Mouse (Mus musculus) megakaryocyte progenitor cell, adult 5-6 weeks (primary cell): ENCODE results near the gene Supt3. TPM values are rescaled to one million over a fixed set of nuclear protein-coding genes. Genes with fewer than 3 reads are reported as not detected.
A peak's percentile ranks its signal among the peaks of the same experiment; 100 is the strongest.

ENCODE experiments used
- ATAC-seq: replicated peaks from 2 replicates; pipeline ENCODE4 v1.8.0; 2016; ENCODE audit warnings: mild to moderate bottlenecking, moderate TSS enrichment, inconsistent platforms; ENCODE audit not compliant: poor library complexity
- total RNA-seq, 2 experiments: library from RNA; stranded (forward) in 1 of 2; stranded (reverse) in 1 of 2; fragments of 157-497, 149-512 nt in 1 of 2; fragments of 200-1000 nt in 1 of 2; gene quantifications; 2 replicates each; pipeline versions ENCODE4 v1.2.3 to v1.2.4; 2015 to 2017

The Supt3 gene
- total RNA-seq, 2 experiments from 2014 or later, result 16.2 to 37.9 TPM

DNA sequence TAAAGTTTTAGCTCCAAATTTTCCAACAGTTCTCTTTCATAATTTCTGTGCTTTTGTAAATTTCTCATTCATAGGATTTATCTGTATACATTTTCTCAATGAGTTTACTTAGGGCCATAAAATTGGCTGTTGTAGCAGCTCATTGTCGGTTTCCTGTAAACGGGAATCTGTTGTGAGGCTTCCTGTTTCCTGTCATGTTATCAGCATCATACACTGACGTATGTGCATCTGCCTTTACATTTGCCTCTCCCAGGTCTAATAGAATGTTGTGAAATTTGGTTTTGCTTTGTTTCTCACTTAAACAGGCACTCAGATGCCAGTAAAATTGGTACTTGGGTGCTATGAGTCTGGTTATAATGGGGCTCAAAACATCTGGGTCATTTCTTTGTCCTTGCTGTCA is 338.4 kb downstream of the Supt3 start:
- no peak for ATAC-seq

DNA sequence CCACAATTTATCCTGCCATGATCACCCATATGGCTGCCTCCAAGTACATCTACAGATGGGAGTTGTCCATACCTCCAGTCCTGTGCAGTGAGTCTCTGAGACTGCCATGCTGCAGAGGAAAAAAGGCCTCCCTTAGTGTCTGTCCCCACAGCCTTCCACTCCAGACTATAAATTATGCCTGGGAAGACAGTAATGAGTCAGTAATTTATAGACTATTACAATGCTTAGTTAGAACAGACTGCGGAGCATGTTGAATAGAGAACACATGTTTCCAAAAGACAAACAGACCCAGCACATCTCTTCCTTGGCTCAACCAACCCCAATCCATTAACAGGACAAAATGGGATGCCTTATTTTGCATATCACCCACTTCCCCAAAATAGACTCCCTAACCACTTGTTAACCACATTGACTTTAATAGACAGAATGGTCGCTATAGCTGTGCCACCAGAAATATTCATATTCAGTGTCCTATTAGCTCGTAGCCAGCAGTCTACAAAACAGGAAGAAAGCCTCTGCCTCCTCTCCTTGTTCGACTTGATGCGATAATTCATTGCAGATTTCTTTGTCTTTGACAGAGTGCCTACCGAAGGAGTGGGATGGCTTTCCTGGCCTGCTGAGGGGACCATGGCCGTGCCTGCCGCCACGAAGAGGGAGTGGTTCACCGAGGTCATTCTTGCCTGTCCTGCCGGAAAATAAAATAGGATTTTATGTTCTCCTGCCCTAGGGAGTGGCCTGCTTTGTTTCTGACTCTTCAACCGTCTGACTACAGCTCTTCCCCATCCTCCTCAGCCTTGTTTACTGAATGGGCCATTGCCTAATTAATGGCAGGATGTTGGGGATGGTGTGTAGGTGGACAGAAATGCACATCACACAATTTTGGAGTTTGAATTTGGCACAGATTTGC is 341.9 kb downstream of the Supt3 start:
- peak; percentile 37 for ATAC-seq

DNA sequence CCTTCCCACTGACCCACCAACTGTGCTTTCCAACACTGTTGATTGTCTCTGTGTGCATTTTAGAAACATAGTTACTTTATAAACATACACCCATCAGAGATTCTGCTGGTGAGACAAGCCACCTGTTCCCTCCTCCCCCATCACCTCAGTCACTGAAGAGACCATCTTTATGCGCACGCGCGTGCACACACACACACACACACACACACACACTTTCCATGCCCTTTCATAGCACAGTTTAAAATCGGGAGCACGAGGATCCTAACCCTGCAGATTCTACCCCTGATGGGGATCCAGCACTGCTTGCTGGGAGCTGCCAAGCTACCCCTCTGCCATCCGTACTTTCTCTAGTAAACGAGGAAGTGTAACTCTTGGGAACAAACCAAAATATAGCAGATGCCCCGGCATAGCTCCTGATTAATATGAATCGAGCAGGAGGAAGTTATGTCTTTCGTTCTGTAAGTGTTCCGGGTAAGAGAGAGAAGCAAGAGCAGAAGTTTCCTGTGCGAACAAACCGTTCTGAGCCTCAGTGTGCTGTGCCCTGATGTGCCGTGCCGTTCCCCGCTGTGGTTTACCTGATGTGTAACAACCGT is 342.8 kb downstream of the Supt3 start:
- peak; percentile 68 for ATAC-seq

DNA sequence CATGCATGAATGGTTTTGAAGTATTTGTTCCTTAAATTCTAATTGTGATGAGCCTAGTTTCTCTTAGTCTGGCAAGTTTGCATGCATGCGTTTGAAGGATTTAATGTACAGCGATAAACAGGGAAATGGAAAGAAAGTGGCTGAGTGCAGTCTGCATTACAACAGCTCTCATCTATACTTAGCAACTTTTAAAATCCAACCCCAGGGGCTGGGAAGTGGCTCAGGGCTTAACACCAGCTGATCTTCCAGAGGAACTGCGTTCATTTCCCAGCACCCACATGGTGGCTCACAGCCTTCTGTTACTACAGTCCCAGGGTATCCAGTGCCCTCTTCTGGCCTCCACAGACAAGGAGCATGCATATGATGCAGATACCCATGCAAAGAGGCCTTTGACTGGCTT is 346.9 kb downstream of the Supt3 start:
- no peak for ATAC-seq

DNA sequence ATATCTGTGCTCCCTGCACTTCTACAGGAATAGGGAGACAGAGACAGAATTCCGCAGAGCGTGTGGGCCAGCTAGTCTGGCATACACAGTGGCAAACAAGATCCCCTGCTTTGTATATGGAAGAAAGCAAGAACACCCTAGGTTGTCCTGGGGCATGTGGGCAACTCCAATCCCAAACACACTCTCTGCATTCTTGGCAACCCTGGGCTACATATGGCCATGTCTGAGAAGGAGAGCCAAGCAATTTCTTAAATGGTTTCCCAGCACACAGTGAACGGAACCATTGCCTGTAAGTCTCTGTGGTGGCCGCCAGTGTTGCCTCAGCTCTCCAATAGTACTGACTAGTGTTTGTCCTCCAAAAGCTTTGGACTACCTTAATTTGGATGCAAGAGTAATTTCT is 351.7 kb downstream of the Supt3 start:
- ATAC-seq, result no peak

DNA sequence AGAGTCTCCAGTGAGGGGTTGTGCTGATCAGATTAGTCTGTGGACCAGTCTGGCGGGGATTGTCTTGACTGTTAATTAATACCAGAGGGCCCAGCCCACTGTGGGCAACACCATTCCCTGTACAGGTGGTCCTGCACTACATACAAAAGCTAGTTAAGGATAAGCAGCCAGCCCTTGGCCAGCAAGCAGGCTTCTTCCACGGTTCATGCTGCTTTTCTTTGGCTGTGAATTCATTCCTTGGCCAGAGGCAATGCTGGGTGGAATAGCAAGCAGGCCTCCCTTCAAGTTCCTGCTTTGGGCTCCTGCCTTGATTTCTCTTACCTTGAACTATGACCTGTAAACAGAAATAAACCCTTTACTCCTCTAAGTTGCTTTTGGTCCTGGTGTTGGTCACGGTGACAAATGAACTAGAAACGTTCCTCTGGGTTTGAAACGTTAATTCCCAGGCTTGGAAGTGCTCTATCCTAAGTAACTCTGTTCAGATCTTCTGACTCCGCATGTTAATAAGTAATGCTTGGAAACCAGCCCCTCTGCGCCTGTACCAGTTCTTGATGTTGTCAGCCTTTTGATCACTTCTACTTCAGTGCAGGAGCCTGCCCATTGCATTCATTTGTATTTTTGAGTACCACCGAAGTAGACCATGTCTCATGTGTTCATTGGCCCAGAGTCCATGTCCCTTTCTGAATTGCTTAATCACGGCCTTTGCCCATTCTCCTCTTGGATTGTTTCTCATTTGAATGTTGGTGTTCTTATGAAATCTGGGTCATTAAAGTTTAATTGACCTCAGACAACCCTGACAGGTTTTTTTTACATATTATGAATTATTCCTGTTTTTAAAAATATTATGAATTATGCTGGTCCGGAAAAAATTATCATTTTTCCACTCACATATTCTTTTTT is 356.8 kb downstream of the Supt3 start:
- no peak for ATAC-seq

DNA sequence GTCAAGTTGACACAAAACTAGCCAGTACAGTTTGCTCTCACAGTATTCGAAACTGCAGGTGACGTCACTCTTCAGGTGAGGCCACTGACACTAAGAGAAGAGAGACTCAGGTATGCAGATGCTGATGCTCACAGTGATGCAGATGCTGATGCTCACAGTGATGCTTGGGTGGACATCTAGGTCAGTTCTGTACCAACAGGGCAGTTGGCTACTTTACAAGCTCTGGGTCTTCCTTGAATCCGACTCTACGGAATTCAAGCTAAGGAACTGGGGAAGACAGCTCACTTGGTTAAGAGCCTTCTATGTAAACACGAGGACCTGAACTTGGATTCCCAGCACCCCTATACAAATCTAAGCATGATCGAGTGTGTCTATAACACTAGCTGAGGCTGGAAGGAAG is 359.5 kb downstream of the Supt3 start:
- ATAC-seq, result no peak

DNA sequence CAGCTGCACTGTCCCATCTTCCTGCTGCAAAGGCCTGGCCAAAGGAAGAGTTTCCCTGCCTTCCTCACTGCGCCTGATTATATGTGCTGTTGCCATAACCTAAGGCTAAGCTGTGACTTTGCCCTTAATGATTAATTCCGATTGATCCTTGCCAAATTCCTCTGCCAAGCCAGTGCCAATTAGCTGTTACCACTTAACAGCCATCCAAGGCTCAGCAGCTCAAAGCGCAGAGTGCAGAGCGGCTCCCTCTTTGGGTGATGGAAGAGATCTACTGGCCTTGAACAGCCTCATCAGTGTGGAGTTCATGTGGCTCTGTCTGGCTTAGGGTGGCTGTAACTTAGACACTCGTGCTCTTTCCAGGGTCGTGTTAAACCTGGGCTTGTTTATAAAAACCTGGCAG is 366.1 kb downstream of the Supt3 start:
- no peak for ATAC-seq

DNA sequence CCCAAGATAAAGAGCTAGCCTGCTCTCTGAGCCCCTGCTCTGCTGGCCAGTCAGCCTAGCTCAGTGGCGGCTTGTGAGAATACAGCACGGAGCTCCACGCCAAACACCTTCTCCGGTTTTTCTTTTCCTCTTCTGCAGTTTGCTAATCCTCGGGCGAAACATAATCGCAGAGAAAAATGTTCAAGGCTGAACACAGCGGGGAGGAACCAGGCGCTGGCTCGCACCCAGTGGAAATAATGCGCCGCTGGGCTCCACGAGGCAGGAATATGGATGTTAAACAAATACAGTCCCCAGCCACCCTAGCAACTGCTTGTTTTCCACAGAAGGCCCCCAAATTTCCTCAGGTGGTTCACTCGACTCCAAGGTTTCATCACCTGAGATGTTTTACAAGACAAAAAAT is 367.7 kb downstream of the Supt3 start:
- ATAC-seq, result no peak

DNA sequence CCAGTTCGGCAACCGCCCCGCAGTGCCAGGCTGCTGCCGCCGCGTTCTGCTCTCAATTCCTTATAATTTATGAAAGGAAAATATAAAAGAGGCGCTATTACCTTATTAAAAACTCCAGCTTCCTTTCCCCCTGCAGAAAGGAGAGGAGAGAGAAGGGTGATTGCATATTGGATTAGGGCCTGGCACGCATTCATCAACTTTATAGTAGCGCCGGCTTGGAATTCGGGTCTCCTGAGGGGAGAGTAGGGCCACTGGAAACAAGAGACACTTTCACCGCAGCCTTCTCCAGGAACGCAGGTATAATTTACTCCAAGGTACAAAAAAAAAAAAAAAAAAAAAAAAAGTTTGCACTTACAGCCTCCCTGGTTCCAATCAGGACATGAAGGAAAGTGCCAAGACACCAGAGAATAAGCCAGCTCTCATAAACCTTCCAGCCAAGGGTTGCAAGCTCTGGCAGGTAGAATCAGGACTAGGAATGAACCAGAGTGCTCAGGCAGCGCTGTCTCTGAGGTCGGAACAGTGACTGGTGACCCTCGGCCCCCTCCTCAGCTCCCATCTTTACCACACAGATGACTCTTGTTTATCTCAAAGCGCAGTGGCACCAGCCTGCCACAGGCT is 374.5 kb downstream of the Supt3 start:
- no peak for ATAC-seq

DNA sequence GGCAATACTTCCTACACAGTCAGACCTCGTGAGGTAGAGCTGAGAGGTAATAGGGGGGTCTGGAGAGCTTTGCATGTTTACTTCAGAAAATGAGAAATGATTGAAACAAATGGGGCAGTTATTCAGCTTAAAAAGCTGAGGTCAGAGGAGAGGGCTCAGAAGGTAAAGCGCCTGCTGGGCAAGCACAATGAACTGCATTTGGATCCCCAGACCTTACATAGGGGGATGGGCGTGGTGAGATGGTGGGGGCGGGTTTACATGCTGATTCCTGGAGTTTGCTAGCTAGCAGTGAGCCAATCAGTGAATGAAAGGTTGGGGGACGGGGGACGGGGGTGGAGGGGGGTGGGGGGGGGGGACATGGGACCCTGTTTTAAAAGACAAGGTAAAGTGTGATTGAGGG is 376.8 kb downstream of the Supt3 start:
- no peak for ATAC-seq

DNA sequence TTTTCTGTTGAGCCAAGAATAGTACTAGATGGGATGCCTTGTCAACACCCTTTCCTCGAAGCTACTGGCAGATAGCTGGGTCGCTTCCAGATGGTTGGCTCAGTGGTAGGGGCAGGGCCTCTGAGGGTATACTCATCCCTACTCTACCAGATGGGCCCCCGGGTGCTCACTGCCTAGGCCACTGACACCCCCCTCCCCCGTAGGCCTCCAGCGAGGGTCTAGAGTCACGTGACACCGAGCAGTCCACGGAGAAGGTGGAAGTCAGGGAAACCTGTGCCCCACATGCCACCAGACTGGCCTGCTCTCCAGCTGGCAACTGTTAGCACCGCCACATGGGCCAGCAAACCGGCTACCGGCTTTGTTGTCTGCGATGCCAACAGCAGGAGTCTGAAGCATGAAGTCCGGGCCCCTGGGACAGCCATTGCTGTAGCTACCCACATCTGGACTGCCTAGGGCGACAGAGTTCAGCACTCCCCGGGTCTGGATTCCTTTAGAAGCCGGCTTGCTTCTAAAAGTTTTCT is 381.3 kb downstream of the Supt3 start:
- ATAC-seq, result no peak

DNA sequence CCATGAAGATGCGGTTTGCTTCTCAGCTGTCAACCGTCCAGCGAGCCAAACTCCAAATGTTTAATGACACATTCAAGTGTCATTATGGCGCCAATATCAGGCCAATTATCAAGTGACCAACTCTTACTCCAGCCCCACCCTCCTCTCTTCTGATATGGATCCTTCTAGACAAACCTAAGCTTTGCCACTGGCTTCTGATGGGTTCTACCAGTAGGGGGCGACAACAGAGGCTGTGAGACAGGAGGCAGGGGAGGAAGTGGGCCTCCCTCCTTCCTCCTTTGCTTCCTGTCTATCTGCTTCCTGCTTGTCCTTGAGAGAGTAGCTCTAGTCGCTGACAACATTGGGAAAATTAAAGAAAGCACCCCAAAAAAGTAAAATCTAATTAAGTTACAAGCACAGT is 383.7 kb downstream of the Supt3 start:
- no peak for ATAC-seq

DNA sequence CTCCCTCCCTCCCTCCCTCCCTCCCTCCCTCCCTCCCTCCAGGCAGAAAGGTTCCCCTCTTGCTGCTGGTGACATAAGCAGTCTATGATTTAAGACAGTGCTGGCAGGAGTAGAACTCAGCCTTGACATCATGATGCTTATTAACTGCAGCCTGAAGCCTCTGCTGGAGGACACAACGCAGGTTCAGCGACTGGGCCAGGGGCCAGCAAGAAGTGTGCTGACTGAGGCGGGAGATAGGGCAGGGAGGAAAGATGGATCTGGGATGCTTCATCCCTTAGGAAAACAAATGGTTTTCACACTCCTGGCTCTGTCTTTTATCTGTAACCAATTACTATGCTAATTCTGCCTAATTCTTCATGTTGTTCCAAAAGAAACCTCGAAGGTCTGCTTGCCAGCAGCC is 388.8 kb downstream of the Supt3 start:
- no peak for ATAC-seq

Other genes with a start within 250 kb of the Supt3 start
- gene Runx2, start 37.6 kb downstream of the Supt3 start, total RNA-seq (2015), result 52.4 and 54.9 TPM in 2 replicates
- gene Runx2, start 37.6 kb downstream of the Supt3 start, total RNA-seq (2017), result 7.8 and 10.7 TPM in 2 replicates